ENCODE assay signal across 9 mouse cellular contexts in the genomic region with DNA sequence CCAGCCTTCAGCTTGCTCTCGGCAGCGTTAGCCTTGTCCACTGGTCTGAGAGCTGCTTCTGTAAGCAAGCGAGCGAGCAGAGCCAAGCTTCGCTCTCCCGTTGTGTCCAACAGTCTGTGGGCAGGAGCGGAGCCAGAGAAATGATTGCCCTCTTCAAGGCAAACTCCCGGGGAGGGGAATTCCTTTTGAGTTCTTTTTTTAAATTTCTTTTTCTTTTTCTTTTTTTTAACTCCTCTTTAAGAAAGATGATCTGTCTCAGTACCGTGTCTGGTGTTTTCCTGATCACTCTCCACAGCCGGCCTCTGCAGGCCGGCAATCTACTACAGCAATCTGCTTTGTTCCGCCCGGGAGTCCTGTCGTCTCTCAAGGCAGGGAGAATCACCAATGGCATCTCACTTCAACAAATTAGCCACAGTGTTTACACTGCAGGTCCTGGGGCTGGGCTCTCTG.
DNase-seq lines count a peak whose midpoint lies in the region; ATAC-seq lines count a peak whose summit lies in the region.
"Had no signal": no experiment of that assay in that cellular context is flagged by ENCODE, and none has a peak within 500 bp of the region (broad histone marks: within the 10 kb centered on the region; RNA-seq: fewer than 3 reads in every experiment).

No protein-coding gene starts in this region.

- no peak overlapping the region for H3K4me3 ChIP-seq in embryonic facial prominence, embryonic 12.5 days
- H3K4me3 ChIP-seq in hindbrain, embryonic 11.5 days (ENCODE audit: low read depth, low read length), result no peak overlapping the region

- no peak overlapping the region for H3K9ac ChIP-seq in embryonic facial prominence, embryonic 12.5 days
- peak overlapping the region; percentile 38; the same call in 1 of the 2 replicates for H3K9ac ChIP-seq in hindbrain, embryonic 11.5 days (ENCODE audit: low read depth, low read length)

- peak; percentile 34 to 75 for DNase-seq in adrenal gland, adult (ENCODE audit: inconsistent age in 2 of 2, low spot score in 1 of 2)
- DNase-seq in adrenal gland, postnatal 4 days (ENCODE audit: low spot score in 2 of 2), result no peak
- peak; percentile 91 for DNase-seq in NIH3T3 (ENCODE audit: low read depth)
- DNase-seq in hindbrain, embryonic 11.5 days (ENCODE audit: low spot score), result peak; percentile 63
- DNase-seq in lung, postnatal 10 days, result peak; percentile 37
- no peak for DNase-seq in thymus, adult 18-20 months

- H3K4me2 ChIP-seq in embryonic facial prominence, embryonic 12.5 days (replicated peaks), result peak overlapping the region; percentile 42
- peak overlapping the region; percentile 33 for H3K4me2 ChIP-seq in hindbrain, embryonic 11.5 days (replicated peaks; ENCODE audit: low read depth, low read length)

- peak overlapping the region; percentile 66 for H3K27ac ChIP-seq in embryonic facial prominence, embryonic 12.5 days
- H3K27ac ChIP-seq in hindbrain, embryonic 11.5 days (ENCODE audit: low read depth, low read length), result 0 out of 2 replicates have a peak overlapping the region, but pooled peaks have one; percentile 10
- H3K27ac ChIP-seq: macrophage had no signal

- peaks cover 20% of the 10 kb centered on the region for H3K4me1 ChIP-seq in embryonic facial prominence, embryonic 12.5 days
- H3K4me1 ChIP-seq in hindbrain, embryonic 11.5 days (replicated peaks; ENCODE audit: control insufficient read depth, insufficient read depth, low read length), result peaks cover 5% of the 10 kb centered on the region; the same call in 1 of the 2 replicates

- ATAC-seq in embryonic facial prominence, embryonic 12.5 days (ENCODE audit: insufficient number of reproducible peaks, insufficient read depth, low FRiP score, low TSS enrichment), result peak; percentile 73
- ATAC-seq in hindbrain, embryonic 11.5 days (ENCODE audit: low FRiP score), result peak; percentile 78; the same call in 1 of the 2 replicates
- no peak for ATAC-seq in inflammation-experienced regulatory T-cells, adult 6 months

- no peaks in the 10 kb centered on the region for H3K9me3 ChIP-seq in embryonic facial prominence, embryonic 12.5 days
- no peaks in the 10 kb centered on the region for H3K9me3 ChIP-seq in hindbrain, embryonic 11.5 days (ENCODE audit: control insufficient read depth, low read length)

- no peaks in the 10 kb centered on the region for H3K27me3 ChIP-seq in embryonic facial prominence, embryonic 12.5 days
- H3K27me3 ChIP-seq in hindbrain, embryonic 11.5 days (ENCODE audit: control insufficient read depth, insufficient read depth, low read length), result no peaks in the 10 kb centered on the region

- under 1% methylated on average over 14 of the region's 14 CpGs for WGBS in embryonic facial prominence, embryonic 12.5 days
- WGBS in hindbrain, embryonic 11.5 days, result 6% methylated on average over 14 of the region's 14 CpGs

- H3K36me3 ChIP-seq in embryonic facial prominence, embryonic 12.5 days, result no peaks in the 10 kb centered on the region
- H3K36me3 ChIP-seq in hindbrain, embryonic 11.5 days (ENCODE audit: control insufficient read depth, insufficient read depth, low read length), result no peaks in the 10 kb centered on the region

Comparison
In these comparisons a context has a peak if more than half of its experiments do, and no peak if none do; other contexts are left out.
1. DNase-seq: peak in adrenal gland, adult (2 of 2), NIH3T3 (single experiment), hindbrain, embryonic 11.5 days (single experiment) and lung, postnatal 10 days (single experiment); none in adrenal gland, postnatal 4 days (0 of 2) and thymus, adult 18-20 months (0 of 2).